Mouse (Mus musculus) c-Kit-negative CD71-positive TER-119-positive erythroid progenitor cells, embryonic 14.5 days (primary cell): ENCODE data around the gene Zfp940.
"Not testable (repeated sequence)": the region's sequence is repeated elsewhere in the genome, so short reads cannot be mapped to it uniquely, and the experiment has no call there.

Source experiments
- DNase-seq: peaks from one replicate; pipeline ENCODE4 v3.0.0-alpha.2; 2013; ENCODE audit warnings: low read depth, low spot score

Gene Zfp940

DNA sequence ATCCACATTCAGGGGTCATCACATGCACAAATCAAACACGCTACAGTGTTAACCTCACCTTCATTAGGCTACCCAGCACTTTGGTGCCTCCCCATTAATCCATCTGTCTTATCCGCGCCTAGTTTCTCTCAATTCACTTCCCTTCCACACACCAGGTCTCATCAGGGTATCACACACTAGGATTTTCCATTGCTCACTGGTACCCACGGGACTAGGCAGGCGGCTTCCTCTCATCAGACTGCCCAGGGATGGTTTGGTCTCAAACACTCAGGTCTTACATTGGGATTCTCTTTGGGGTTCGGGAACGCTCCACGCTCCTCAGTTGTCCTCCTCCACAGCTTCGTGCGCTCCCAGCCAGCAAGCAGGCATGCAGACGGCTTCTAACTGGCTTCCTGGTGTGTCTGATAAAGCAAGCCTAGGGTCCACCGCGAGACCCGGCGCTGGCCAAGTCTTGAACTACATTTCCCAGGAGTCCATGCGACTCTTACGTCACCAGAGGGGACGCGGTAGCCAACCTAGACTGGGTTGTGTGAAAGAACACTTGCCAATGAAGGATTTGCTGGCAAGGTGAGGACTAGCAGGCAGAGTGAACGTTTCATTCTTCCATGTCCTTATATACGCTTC is at the start of gene Zfp940:
Gene Zfp940, minus strand, starts transcription at position 451 of the 624 bp plus-strand sequence.
- DNase-seq, result peak; percentile 26

DNA sequence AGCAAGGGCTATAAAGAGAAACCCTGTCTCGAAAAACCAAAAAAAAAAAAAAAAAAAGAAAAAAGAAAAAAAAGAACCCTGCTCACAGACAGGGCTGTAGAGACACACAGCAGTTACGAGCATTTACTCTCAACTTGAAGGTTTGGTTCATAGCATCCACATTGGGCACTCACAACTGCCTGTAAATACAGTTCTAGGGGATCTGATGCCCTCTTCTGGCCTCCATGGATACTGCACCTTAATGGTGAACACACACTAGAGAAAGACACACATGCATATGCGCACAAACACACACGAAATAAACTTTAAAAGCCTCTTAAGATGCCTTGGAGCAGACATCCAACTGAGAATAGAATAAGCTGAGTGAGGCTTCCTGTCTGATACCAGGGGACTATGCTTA is 44.9 kb upstream of the Zfp940 start:
- no peak for DNase-seq

DNA sequence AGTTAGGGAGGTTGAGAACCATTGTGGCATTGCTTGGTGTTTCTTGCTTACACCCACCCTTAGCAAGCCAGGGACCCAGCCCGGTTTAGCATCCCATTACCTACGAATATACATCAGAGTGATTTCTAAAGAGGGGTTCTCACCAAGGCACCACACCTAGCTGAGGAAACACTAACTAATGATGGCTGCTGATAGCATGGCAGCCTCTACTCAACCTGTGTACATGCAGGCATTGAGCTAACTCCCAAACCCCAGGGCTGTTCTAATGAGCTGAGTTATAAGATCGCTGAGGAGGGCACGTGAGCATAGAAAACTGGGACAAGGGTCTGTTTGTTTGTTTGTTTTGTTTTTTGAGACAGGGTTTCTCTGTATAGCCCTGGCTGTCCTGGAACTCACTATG is 39.3 kb upstream of the Zfp940 start:
- DNase-seq, result no peak

DNA sequence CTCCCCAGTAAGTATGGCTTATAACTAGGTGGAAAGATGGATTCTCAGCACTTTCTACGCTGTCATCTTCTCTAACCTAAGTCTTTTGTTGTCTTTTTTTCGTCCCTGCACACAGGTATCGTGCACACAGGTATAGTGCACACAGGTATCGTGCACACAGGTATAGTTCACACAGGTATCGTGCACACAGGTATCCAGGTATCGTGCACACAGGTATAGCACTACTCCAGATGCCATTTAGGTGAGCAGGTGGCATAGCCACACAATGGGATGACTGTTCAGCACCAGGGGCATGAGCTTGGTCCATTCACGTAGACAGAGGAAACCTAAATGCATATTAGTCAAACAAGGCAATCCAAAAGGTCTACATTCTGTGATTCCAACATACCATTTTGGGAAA is 37.0 kb upstream of the Zfp940 start:
- DNase-seq, result no peak

DNA sequence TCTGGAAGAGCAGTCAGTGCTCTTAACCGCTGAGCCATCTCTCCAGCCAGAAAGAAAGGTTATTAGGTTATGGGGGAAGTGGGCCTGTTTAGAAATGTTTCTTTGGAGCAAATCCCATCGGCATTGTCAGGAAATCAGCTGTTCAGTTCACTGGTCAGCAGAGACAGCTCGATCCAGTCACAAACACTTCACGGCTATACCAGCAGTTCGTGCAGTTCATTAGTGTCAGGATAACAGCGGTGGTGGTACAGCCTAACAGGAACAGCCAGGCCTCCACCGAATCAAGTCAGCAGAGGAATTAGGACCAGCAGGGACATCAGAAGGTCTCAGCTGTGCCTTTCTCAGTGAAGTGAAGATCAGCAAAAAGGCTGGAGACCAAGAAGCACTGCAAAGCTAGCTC is 27.4 kb upstream of the Zfp940 start:
- DNase-seq, result no peak

DNA sequence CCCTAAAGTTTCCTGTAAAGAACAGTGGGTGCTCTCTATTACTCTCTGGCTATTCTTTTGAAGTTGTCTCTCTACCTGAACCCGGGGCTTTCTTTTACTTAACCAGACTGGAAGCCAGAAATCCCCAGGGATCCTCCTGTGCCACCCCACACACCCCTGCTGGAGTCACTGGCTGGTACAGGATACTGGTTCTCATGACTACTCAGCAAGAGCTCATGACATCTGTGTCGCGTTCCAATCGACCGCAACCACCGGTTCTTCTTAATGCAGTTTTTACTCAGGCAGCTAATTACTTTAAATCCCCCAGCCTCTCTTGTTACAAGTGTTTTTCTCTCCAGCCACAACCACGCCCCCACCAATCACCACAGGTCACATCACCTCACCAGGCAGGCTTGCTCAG is 26.6 kb upstream of the Zfp940 start:
- no peak for DNase-seq

DNA sequence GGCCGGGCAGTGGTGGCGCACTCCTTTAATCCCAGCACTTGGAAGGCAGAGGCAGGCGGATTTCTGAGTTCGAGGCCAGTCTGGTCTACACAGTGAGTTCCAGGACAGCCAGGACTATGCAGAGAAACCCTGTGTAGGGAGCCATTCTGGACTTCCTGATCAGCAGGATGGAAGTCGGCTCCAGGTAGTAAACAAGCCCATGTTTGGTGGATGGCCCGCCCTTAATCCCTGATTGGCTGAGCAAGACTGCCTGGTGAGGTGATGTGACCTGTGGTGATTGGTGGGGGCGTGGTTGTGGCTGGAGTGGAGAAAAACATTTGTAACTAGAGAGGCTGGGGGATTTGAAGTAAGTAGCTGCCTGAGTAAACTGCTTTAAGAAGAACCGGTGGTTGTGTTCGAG is 24.1 kb upstream of the Zfp940 start:
- DNase-seq, result not testable (repeated sequence)

DNA sequence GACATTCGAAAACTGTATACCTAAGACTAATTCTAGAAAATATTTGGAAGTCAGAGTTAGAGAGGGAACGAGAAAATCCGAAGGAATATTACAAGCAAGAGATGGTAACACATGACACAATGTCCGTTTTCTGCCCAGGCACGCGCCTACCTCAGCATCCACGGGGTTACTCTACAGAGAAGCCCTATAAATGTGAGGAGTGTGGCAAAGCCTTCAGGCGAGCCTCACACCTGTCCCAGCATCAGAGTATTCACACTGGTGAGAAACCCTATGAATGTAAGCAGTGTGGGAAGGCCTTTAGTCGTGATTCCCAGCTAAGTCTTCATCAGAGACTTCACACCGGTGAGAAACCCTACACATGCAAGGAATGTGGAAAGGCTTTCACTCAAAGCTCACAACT is 20.8 kb upstream of the Zfp940 start:
- DNase-seq, result no peak

DNA sequence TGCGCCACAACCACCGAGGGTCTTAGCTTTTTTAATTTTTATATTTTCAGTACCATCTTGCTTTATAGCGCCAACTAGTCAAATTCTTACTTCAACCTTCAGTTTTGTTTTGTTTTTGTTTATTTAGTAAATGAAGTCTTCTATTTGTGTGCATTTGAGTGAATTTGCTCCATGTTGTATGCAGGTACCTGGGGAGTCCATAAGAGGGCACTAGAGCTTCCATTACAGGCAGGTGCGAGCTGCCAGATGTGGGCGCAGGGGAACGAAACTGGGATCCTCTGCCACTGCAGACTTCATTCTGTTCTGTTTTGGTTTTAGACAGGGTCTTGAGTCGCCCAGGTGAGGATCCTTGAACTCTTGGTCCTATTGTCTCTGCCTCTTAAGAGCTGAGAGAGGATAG is 8.2 kb upstream of the Zfp940 start:
- DNase-seq, result no peak

DNA sequence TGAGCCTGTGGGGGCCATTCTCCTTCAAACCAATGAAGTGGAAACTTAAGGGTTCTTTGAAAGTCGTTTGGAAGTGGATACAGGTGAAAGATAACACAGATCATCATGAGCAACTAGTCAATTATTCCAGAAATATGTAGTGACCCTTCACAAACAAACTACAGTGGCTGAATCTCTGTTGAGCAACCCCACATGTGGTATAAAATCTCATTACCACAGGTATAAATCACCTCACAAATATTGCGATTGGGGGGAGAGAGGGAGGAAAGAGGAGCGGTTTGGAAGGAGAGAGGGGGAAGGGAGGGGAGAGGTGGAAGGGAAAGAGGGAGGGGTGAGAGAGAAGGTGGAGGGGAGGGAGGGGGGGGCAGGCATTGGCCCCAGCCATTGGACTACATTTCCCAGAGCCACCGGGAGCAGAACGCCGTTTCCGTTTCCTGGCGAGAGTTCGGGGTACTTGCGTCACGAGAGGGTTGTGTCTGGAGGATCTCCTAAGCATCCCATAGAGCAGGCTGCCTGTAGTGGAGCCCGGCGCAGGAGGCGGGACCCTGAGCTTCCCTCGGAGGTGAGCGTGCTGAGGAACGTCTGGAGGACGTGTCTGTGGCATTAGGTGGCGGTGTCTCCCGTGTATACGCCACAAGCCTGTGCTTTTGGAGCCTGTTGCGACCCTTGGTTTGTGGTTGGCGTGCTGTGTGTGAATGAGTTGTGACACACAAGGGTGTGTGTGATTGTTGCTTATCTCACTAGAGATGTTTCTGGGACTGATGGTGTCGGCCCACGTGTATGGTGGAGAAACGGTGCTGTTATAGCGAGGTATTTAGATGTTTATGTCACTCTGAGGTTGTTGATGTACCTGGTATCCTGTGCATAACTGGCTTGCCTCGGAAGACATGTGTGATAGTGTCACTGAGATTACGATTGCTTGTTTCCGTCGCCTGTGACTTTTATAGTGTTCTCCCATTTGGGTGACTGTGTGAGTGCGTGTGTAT is 6.4 kb upstream of the Zfp940 start, which contains the start of gene Zfp420:
Gene Zfp420, plus strand, starts transcription at position 448 of the 986 bp plus-strand sequence.
- no peak for DNase-seq

DNA sequence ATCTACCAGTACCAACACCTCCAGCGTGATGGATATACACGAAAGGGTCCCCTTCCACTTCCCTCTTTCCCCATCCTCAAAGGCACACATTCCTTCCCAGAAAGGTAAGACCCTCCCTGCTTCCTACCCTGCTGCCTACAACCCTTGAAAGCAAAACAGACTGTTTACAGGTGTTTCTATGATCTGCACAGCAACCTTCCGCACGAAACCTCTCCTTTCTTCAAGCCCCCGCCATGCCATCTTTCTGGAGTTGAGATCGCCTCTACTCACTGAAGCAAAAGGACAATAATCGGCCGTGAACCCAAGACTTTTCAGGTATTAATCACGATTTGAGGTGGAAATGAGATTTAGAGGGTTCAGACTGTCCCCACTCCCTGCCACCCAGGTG is 644 bp downstream of the Zfp940 start:
- no peak for DNase-seq

DNA sequence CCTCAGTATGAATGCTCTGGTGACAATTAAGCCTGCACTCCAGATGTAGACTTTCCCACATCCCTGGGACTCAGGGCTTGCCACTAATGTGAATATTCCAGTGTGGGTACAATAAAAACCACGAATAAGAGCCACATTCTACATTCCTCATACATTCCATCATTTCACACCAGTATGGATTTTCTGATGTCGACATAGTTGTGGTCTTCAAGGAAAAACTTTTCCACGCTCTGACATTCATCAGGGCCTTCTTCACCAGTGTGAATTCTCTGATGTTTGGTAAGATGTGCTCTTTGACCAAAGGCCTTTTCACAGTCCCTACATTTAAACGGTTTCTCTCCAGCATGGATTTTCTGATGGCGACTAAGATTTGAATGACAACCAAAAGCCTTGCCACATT is 8.9 kb downstream of the Zfp940 start:
- no peak for DNase-seq

DNA sequence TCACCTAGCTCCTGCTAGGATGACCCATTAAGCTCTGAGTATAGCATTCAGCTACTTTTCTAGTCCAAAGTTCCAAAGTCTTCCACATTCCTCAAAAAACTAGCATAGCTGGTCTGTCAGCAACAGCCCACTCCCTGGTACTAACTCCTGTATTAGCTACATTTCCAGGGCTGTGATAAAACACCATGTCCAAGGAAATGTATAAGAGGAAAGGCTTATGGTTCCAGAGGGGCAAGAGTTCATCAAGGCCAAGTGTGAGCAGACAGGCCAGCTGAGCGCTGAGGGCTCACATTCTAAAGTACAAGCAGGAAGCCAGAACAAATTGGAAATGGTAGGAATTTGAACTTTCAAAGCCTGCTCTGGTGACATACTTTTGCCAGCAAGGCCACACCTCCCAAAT is 11.4 kb downstream of the Zfp940 start:
- DNase-seq, result no peak

DNA sequence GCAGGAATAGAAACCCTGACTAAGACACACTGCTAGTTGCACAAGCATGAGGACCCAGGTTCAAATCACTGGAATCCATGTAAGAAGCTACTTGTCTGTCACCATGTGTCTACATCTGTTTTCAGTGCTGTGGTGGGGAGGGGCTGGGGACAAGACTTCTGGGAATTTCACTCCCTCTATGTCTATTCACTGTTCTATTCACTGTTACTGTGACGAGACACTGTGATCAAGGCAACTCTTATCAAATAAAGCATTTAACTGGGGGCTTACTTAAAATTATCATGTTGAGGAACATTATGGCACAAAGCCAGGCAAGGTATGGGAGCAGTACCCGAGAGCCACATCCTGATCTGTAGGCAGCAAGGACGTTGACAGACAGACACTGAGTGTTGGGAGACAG is 14.2 kb downstream of the Zfp940 start:
- DNase-seq, result no peak

DNA sequence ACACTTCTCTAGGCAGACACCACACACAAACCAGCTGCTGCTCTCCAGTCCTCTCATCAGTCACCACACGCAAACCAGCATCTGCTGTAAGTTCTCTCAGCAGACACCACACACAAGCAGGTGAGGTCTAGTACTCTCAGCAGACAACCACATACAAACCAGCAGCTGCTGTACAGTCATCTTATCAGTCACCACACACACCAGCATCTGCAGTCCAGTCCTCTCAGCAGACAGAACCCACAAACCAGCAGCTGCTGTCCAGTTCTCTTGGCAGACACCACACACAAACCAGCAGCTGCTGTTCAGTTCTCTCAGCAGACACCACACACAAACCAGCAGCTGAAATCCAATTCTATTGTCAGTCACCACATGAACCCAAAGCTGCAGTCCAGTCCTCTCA is 16.7 kb downstream of the Zfp940 start:
- DNase-seq, result no peak

DNA sequence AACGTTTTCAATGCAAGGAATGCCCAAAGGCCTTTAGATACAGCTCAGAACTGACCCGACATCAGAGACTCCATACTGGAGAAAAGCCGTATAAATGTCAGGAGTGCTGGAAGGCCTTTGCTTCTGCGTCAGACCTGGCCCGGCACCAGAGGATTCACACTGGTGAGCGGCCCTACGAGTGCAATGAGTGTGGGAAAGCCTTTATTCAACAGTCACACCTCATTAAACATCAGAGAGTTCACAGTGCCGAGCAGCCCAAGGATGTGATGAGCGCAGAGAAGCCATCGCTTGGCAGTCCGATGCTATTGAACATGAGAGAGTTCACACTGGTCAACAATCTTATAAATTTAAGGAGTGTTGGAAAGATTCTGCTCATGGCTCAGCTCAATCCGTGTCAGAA is 23.7 kb downstream of the Zfp940 start:
- no peak for DNase-seq

DNA sequence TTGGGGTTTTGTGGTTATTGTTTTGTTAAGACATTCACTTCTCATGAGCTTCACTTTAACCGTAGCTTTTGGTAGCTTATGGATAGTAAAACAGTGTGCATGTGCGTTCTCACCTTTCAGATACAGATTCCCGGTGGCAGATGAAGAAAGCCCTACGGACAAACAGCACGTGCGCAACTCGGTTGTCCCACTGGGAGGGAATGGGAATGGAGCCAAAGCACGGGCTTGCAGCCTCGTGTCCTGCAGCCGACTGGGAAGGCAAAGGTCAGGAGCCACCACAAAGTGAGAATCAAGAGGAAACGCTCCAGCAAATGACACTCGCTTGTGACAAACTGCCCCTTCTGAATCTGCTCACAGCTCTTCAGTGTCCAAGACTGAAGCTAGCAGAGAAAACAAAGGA is 25.5 kb downstream of the Zfp940 start:
- no peak for DNase-seq

DNA sequence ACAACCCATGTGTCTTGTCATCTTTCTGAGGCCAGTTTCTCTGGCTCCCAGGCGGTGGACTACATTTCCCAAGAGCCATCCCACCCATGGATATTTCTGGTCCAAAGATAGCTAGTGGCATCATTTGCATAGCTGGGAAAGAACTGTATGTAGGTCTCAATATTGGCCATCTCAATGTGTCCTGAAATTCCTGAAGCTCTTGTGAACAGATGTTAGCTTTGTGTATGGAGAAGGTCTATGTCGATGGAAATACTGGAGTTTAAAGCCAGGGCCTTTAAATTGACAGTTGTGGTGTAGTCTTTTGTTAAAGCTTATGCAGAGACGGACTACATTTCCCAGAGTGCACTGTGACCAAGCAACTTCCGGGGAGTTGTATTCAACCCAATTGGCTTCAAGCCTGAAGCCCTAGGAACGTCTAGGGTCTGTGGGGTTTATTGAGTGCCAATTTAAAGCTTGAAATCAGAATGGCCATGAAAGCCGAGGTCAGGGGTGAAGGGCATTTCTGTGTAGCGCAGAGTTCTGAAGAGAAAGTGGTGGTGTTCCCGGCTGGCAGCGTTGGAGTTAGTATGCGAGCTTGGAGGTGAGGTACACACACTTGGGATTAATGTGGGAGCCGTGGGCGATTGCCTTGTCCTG is 34.7 kb downstream of the Zfp940 start:
- peak; percentile 70 for DNase-seq

DNA sequence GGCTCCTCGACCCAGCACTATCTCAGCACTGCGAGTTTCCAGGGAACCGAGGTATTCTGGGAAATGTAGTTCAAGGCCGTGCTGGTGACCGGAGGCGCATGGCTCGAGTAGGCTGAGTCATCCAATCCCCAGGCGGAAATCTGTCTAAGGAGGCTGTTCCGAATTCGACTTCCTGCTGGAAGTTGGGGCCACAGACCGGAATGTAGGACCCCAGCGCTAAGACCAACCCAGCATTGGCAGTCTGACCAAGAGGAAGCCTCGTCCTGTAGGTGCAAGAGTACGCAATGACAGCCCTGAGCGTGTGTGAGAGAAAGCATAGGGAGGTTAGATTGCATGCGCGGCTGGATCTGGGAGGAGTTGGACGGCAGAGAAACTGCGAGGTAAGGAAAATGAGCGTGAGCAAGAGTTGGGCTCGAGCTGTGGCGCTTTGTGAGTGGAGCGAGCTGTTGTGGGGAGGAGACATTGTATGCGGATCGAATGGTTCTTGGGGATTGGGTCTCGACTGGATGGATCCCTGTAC is 37.5 kb downstream of the Zfp940 start, which contains the start of gene Zfp790:
Gene Zfp790, plus strand, starts transcription at position 205 of the 520 bp plus-strand sequence.
- peak; percentile 84 for DNase-seq

DNA sequence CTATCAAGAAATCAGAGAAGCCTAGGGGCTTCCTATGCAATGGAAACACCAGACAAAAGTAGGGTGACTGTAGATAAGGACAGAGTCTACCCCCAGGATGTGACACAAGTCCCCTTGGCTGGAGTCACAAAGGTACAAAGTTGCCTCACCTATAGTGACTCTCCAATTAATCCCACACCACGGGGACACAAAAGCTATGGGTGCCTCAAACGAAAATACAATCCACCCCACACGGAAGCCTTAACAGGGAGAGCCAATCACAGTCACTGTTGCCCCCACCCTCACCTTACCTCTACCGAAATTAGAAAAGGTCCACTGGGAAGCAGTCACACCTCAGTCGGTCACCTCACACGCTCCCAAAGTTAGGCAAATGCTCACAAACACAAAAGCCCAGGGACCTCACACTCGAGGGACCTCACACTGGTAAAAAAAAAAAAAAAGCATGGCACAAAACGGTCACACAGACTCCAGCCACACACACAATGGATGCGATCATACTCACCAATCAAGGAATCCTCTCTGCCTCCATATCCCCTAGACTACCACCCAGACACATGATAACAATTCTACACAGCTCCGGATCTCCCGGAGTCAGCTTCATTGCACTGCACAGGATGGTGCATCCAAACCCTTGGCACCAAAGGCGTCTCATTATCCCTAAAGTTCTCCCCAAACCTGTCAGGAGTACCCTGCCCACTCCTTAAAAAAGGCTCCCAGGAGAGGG is 38.2 kb downstream of the Zfp940 start:
- no peak for DNase-seq

DNA sequence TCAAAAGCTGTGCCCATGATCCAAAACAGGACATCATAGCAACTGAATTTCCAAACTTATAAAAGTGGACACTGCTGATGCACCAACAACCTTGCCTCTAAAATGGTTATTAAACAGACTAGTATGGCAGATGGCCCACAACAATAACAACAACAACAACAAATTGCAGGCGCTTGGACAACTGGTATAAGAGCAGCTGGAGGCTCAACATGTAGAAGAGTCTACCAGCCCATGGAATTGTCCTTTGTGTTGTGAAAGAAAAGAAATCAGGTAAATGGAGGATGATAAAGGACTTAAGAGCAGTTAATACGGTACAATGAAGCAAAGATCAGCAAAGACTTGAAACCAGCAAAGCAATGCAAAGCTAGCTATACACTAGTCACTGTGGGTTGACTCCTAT is 39.1 kb downstream of the Zfp940 start:
- no peak for DNase-seq

DNA sequence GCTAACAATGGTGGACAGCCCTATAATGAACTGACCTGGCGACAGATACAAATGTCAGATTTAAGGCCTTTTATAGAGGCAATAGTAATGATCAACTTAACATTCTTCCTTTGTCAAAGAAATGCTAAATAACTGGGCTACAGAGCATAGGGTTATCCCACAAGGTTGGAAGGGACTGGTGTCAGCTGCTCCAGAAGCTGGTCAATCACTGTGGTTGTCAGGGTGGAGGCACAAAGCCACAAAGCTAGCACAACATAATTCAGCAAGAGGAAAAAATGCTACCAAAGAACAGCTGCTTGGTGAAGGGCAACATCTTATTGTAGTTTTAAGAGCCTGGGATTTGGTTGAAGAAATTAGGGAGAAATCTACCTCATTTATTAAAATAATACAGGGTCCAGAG is 41.2 kb downstream of the Zfp940 start:
- DNase-seq, result no peak
